Mouse (Mus musculus) ES-Bruce4 (cell line): ENCODE measurements at regions not wholly inside any gene's neighbourhood (a gene's known extent, or its start where the extent isn't known, plus 50 kb on each side); places are given as distances from the start of the nearest gene placed in this dataset.

Experiments
- H3K27ac ChIP-seq: 2 replicates; pipeline ENCODE4 v1.5.1; 2012; ENCODE audit warnings: low read length, inconsistent platforms; ENCODE audit not compliant: insufficient read depth
- H3K27me3 ChIP-seq: 2 replicates; pipeline ENCODE4 v1.6.1; 2012; ENCODE audit warnings: mild to moderate bottlenecking, low read length, inconsistent platforms; ENCODE audit not compliant: control insufficient read depth, poor library complexity, insufficient read depth, severe bottlenecking
- H3K36me3 ChIP-seq: 2 replicates; pipeline ENCODE4 v1.6.1; 2012; ENCODE audit warnings: inconsistent platforms, mild to moderate bottlenecking, low read length, moderate library complexity; ENCODE audit not compliant: control insufficient read depth, poor library complexity, insufficient read depth, severe bottlenecking
- H3K4me1 ChIP-seq: one replicate; pipeline ENCODE4 v1.8.1; 2011; ENCODE audit warnings: low read length; ENCODE audit not compliant: control insufficient read depth, insufficient read depth
- H3K4me3 ChIP-seq: 2 replicates; pipeline ENCODE4 v1.5.1; 2011; ENCODE audit warnings: low read depth, mild to moderate bottlenecking, low read length
- H3K9ac ChIP-seq: 2 replicates; pipeline ENCODE4 v1.6.1; 2012; ENCODE audit warnings: low read depth, mild to moderate bottlenecking, inconsistent platforms; ENCODE audit not compliant: poor library complexity, severe bottlenecking
- H3K9me3 ChIP-seq: replicated peaks from 2 replicates; pipeline ENCODE4 v1.6.1; 2012; ENCODE audit warnings: mild to moderate bottlenecking, low read length, inconsistent platforms; ENCODE audit not compliant: control insufficient read depth, poor library complexity, insufficient read depth, severe bottlenecking
- CTCF ChIP-seq: IDR thresholded peaks from one replicate; pipeline ENCODE4 v1.8.1; 2011; ENCODE audit warnings: low read depth, low read length
- EP300 ChIP-seq: IDR thresholded peaks from 2 replicates; pipeline ENCODE4 v1.6.1; 2011; ENCODE audit warnings: low read depth, low read length; ENCODE audit not compliant: insufficient read depth
- POLR2A ChIP-seq: IDR thresholded peaks from one replicate; pipeline ENCODE4 v1.8.1; 2011; ENCODE audit warnings: low read length; ENCODE audit not compliant: insufficient read depth

DNA sequence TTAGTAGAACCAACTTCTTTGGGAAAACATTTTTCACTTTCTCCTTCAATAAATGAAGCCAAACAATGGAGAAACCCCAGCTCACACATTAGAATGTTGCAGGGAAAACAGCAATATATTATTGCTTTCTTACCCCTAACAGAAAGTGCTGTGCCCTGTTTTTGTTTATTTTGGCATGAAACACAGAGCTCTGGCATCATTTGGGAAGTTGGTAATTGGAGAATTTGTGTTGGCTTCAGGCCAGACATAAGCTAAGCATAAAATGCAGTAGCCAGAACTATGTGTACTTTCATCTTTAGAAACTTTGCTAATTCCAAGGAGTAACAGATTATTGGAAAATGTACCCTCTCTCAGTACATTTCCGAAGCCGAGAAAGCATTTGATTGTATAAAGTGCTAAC, 79.9 kb upstream of the Vegfc start:
- Histone ChIP-seq H3K4me1 (no peaks in the 10 kb centered on the region), H3K36me3 (no peaks in the 10 kb centered on the region), H3K9me3 (no peaks in the 10 kb centered on the region), H3K27me3 (no peaks in the 10 kb centered on the region), H3K27ac (no peak overlapping the region), H3K4me3 (no peak overlapping the region), H3K9ac (no peak overlapping the region)
- no peak for TF ChIP-seq EP300
- no peak for TF ChIP-seq CTCF
- no peak for TF ChIP-seq POLR2A

DNA sequence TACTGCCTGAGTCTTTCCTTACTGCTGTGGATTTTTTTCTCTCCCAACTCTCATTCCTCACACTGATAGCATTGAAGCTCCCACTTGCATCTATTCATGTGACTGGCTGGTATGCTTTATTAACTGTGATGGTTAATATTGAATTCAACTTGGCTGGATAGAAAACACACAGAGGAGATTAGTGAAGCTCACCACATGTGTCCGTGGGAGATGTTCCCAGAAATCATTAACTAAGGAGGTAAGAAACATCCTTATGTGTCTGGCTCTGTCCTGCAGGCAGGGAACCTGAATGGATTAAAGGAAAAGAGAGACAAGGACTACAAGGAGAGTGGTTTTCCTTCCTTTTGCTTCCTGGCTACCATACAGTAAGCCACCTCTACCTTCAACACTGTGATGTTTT, 74.5 kb upstream of the Vegfc start:
- TF ChIP-seq POLR2A (no peak), CTCF (no peak), EP300 (no peak)
- no peak overlapping the region for H3K9ac ChIP-seq

DNA sequence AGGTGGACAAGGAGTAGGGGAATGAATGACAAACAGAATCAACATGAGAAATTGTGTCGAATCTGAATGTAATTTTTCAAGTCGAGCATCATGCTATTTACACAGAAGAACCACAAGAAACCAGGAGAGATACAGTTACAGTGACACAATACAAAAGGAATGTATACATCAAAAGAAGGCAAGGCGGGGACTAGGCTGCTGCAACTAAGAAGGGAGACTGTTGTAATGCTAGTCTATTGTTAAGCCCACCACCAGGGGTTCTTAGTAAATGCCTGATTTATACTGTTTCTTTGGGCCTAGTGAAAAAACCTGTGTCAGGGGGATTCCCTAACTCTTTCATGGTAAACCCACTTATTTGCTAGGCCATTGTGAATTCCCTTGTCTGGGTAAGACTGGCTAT, 63.3 kb upstream of the Vegfc start:
- Histone ChIP-seq H3K4me3 (no peak overlapping the region), H3K9me3 (no peaks in the 10 kb centered on the region), H3K36me3 (no peaks in the 10 kb centered on the region), H3K27me3 (no peaks in the 10 kb centered on the region), H3K4me1 (no peaks in the 10 kb centered on the region), H3K27ac (no peak overlapping the region), H3K9ac (no peak overlapping the region)
- TF ChIP-seq EP300 (no peak), POLR2A (no peak), CTCF (no peak)

More for the DNA sequence above, 74.5 kb upstream of the Vegfc start:
- no peaks in the 10 kb centered on the region for H3K27me3 ChIP-seq
- H3K9me3 ChIP-seq = no peaks in the 10 kb centered on the region
- H3K4me3 ChIP-seq = no peak overlapping the region
- no peaks in the 10 kb centered on the region for H3K36me3 ChIP-seq
- no peak overlapping the region for H3K27ac ChIP-seq
- no peaks in the 10 kb centered on the region for H3K4me1 ChIP-seq

DNA sequence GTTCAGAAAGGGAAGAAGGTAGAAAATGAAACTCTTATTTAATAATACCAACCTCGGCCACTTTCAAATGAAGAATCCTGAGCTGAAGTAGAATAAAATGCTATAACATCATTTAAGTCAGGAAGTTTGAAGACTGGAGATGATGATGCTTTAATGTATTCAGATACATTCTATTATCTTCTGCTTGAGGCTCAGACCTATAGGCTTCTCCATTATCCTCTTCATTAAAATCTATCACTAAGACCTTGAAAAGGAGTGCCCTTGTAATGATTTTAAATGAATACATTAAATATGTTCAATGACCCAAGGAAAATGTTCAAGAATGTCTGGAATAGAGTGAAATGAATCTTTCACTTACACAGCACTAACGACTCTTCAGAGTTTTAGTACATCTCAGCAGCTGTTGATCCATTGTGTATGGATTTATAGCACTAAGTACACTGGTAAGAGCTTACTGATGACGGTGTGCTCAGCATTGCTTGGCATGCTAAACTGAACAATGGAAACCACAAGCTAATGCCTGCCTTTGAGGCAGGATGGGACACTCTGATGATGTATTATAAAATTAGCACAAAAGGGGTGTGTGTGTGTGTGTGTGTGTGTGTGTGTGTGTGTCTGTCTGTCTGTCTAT, 58.8 kb upstream of the Vegfc start:
- Histone ChIP-seq H3K36me3 (no peaks in the 10 kb centered on the region), H3K27ac (no peak overlapping the region), H3K4me1 (no peaks in the 10 kb centered on the region), H3K27me3 (no peaks in the 10 kb centered on the region), H3K9ac (no peak overlapping the region), H3K4me3 (no peak overlapping the region), H3K9me3 (no peaks in the 10 kb centered on the region)
- TF ChIP-seq EP300 (no peak), POLR2A (no peak), CTCF (no peak)
